Mouse (Mus musculus): ENCODE data around the gene Crispld2.

DNA sequence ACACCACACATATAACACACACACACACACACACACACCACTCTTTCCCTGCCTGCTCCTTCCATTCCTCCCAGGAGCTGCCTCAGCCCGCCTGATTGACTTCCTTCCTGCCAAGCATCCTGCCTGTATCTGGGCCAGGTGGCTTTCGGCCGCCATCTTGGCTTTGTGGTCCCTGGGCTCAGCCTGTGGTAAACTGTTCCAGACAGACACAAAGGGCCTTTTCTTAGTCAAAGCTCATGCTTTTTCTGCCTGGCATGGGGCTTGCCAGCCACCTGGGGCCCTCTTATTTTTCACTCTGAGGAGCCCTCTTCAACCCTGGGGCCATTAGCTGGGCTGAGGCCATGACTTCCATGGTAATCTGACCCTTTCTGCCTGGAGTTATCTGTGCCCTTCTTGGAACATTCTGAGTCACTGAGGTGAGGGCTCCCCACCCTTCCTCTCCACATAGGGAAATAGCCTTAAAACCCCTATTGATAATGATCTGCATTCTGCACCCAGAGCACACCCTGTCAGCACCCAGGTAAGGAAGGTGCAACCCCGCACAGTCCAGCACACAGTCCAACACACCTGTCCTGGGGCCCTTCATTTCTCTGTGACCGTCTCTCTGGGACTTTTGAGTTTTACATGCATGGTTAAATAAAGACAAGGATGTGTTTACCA, 40.4 kb downstream of the Crispld2 start:
- TF ChIP-seq POLR2A (IDR thresholded peaks at IDR 0.05; ENCODE audit: low read depth, low read length) (no peak), CTCF (IDR thresholded peaks at IDR 0.05; ENCODE audit: extremely low read depth, insufficient read length, insufficient replicate concordance, low read depth, low read length) (no peak)
